Mouse (Mus musculus): Measurements from ENCODE around the gene Mab21l3.
"Not testable (repeated sequence)": the region's sequence is repeated elsewhere in the genome, so short reads cannot be mapped to it uniquely, and the experiment has no call there.

The Mab21l3 gene

DNA sequence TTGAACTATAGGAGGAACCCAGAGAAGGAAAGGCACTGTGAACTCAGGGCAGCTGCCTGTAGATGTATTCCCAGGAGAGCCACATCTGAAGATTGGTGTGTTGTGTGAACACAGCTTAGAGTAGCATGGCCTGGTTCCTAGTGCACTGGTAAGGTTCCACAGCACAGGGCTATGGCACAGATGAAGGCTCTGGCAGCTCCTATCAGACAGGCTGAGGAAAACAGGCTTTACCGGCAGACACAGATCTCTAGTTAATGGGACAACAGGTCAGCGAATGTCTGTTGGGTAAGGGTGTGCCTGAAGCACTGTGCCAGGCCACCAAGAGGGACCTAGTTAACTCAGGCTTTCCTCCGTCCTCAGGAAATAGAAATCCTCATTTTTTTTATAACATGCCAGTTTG, 11.8 kb downstream of the Mab21l3 start:
- DNase-seq: no peak

GRCm38 (mm10) chr3:101836532-101836931, 12.2 kb downstream of the Mab21l3 start:
- DNase-seq: no peak

DNA sequence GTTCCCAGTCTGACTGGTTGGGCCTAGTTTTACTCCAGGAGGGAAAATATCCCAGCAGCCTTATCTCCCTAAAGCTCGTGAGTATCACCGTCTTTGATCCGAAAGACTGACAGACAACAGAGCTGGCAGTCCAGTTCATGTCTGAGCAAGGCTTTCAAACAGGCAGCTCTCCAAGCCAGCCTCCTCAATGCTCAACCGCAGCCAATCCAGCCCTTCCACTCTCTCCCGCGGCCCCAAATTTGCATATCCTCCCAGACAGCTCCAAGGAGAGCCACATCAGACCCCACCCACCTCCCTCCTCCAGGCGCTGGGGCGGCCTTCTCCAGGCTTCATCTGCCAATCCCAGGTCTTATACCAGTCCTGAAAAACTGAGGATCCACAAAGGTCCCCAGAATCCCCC, 12.7 kb downstream of the Mab21l3 start:
- DNase-seq: no peak

- peak; percentile 67 for DNase-seq
Measured at GRCm38 (mm10) chr3:101831189-101831858, 17.4 kb downstream of the Mab21l3 start.

DNA sequence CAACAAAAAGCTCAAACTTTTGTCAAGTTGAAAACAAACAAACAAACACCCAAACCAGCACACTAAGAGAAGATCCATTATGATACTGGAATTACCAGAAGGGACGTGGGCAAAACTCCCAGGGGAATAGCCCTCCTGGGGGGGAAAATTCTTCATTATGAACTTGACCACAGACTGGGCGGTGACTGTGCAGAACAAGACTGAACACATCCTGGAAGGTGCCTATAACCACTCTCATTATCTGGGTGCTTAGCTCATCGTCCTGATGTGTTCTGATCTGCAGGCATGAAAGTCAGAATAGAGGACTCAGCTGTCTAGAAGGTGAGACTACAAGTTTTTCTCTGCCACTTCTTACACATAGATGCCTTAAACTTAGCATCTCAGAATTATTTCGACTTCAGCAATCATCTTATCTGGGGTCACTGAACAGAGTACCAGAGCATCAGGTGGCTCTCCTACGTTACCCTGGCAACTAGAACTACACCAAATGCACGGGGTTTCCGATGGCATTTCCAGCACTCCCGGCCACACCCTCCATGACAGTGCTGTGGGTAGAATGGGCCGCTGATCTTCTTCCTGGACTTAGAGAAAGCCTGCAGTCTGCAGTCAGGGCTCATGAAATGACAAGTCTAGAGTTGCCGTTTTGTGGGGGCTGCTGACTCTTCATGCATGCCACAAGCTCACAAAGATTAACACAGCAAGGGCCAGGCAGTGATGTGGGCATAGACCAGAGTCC, 18.7 kb downstream of the Mab21l3 start:
- DNase-seq: no peak

GRCm38 (mm10) chr3:101828595-101828994, 20.2 kb downstream of the Mab21l3 start:
- no peak for DNase-seq

DNA sequence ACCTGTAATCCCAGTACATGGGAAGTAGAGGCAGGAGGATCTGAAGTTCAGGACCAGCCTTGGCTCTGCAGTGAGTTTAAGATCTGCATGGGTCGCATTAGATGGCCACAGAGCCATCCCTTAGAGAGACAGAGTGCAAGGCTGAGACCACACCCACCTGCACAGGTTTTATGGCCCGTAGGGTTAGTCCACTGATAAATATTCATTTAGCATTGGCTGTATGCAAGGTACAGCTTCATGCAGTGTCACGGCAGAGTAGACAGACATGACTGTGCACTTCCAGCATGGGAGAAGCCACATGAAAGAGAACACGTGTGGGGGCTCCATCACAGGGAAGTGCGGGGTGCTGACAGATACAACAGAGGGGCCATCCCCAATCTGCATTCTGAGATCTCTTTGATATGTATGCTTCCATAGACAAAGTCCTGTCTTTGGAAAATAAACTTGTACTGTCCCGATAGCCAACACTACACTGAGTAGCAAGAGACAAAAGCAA, 21.5 kb downstream of the Mab21l3 start:
- peak; percentile 47 for DNase-seq

- no peak for DNase-seq
Measured at GRCm38 (mm10) chr3:101824338-101824737, 24.4 kb downstream of the Mab21l3 start.

- no peak for DNase-seq
Measured at GRCm38 (mm10) chr3:101822052-101822451, 26.7 kb downstream of the Mab21l3 start.

DNA sequence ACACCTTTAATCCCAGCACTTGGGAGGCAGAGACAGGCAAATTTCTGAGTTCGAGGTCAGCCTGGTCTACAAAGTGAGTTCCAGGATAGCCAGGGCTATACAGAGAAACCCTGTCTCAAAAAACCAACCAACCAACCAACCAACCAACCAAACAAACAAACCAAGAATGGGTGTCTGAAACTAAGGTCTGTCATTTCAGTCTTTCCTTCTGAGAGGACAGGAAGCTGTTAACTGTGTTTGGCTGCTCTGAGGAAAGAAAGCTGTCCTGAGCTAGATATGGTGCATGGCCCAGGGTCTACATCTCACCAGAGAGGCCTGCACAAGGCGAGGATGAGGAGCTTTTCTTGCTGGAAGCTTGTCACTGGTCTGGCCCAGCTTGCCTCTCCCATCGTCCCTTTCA, 28.1 kb downstream of the Mab21l3 start:
- not testable (repeated sequence) for DNase-seq

GRCm38 (mm10) chr3:101816006-101816405, 32.8 kb downstream of the Mab21l3 start:
- no peak for DNase-seq

DNA sequence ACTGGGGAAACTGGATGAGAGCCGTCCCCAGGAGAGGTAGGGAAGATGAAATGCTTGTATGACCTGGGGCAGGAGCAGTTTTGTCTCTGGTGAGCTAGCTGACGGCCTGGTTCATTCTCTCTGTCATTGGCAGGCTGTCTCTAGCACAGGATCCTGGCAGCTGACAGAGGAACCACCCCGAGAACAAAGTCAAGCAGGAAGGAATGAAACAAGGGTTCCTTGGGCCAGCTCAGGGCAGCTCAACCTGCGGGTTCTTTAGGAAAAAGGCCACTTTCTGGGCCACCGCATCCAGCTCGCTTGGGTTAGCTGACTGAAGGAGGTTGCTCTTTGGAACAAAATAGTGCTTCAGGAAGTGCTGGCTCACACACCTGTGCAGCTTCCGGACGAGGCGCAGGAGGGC, 34.0 kb downstream of the Mab21l3 start:
- no peak for DNase-seq

DNA sequence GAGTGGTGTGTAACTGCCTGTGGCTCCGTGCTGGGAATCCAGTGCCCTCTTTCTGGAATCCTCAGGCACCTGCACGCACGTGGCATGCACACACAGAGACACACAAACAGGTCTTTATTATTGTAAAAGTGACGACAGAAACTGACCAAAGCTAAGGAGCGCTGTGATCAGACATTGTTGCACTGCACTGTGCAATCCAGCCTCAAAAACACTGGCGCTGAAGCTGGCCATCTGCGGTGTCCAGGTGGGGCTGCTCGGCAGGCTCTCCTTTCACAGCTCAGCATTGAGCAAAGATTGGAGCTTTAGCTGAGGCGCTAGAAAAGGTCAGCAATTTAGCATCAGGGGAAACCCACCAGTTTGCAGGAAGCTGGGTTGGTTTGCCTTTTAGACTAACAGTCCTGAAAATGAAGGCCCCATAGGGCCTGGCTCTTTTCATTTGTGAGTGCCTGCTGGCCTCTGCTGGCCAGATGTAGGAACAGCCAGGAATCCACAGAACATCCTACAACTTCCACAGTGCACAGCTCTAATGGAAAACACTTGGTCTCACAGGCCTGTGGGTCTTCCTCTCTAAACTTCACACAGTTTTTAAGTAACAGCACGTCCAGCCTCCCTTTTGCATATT, 36.3 kb downstream of the Mab21l3 start:
- peak; percentile 80 for DNase-seq

DNA sequence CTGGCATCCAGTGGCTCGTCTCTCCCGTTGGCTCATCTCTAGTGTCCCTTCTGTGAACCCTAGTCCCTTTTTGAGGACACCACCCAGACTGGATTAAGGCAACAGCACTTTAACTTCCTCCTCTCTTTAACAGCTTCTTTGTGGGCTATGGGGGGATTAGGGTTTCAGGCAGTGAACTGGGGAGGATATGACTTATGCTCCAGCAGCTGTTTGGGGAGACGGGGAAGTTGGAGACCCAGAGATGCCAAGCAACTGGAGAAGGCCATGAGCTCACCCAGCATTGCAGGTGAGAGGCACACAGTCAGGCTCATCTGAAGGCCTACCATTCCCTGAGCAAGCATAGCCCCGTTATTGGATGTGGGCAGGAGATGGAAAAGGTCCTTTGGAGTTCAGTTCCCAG, 36.8 kb downstream of the Mab21l3 start:
- no peak for DNase-seq

- DNase-seq: no peak
Measured at GRCm38 (mm10) chr3:101807646-101808045, 41.1 kb downstream of the Mab21l3 start.

DNA sequence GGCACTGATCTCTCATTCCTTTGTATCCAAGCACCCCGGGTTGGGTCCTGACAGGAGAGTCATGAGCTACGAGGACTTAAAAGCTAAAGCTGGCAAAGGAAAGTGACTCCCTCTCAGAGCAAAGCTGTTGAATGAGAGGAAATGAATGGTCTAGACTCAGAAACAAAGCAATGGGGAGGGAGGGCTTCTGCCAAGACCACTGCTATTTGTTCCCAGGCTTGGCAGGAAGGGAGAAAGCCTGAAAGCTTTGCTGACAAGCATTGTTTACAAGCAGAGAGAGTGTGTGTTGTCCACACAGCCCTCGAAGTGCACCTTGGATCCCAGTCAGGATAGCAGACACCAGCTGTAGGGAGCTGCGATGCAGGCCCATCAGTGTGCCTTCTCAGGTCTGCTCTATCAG, 41.8 kb downstream of the Mab21l3 start:
- DNase-seq: no peak

DNA sequence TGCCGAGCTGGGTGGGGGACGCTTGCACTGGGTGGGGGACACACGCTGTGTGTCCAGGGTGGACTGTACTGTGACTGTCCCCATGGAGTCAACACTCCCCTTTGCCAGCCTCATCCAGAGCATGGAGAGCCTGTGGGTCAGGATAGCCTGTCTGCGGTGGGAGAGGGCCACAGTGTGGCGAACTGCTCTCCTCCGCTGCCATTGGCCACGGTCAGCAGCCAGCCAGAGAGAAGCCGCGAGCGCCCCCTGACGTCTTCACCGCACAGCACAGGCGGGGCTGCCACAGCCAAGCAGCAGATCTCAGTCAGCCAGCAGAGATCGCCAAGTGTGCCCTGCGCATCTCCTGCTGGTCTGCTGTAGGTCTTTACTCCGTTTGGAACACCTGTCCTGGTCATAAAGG, 42.6 kb downstream of the Mab21l3 start:
- peak; percentile 92 for DNase-seq

GRCm38 (mm10) chr3:101805562-101806004, 43.2 kb downstream of the Mab21l3 start:
- DNase-seq: no peak

- DNase-seq: no peak
Measured at GRCm38 (mm10) chr3:101804971-101805561, 43.7 kb downstream of the Mab21l3 start.

GRCm38 (mm10) chr3:101804331-101804730, 44.4 kb downstream of the Mab21l3 start:
- DNase-seq: no peak

GRCm38 (mm10) chr3:101803764-101804163, 45.0 kb downstream of the Mab21l3 start:
- no peak for DNase-seq

- DNase-seq: no peak
Measured at GRCm38 (mm10) chr3:101802746-101803145, 46.0 kb downstream of the Mab21l3 start.

GRCm38 (mm10) chr3:101800596-101801018, 48.2 kb downstream of the Mab21l3 start:
- DNase-seq: no peak
